Mouse (Mus musculus) intestine, postnatal 0 days (tissue): Measurements from ENCODE around the gene Ankrd11. TPM values are rescaled to one million over a fixed set of nuclear protein-coding genes. Genes with fewer than 3 reads are reported as not detected.

Source experiments
- ATAC-seq: fragments of 200-750 bp; cut with Nextera tagmentation; 2 replicates; pipeline ENCODE4 v1.8.0; 2017; ENCODE audit warnings: mild to moderate bottlenecking, moderate TSS enrichment, moderate library complexity
- H3K27ac ChIP-seq: fragments of 300-500 bp; sonication (generic); 2 replicates; pipeline ENCODE4 v1.5.1; 2014; ENCODE audit warnings: mild to moderate bottlenecking, low read depth, low read length, moderate library complexity
- H3K27me3 ChIP-seq: fragments of 300-500 bp; sonication (generic); replicated peaks from 2 replicates; pipeline ENCODE4 v1.6.1; 2014; ENCODE audit warnings: low read length, mixed read lengths; ENCODE audit not compliant: control insufficient read depth, insufficient read depth
- H3K36me3 ChIP-seq: fragments of 300-500 bp; sonication (generic); 2 replicates; pipeline ENCODE4 v1.6.1; 2014; ENCODE audit warnings: mild to moderate bottlenecking, moderate library complexity; ENCODE audit not compliant: control insufficient read depth, insufficient read depth
- H3K4me1 ChIP-seq: fragments of 300-500 bp; sonication (generic); replicated peaks from 2 replicates; pipeline ENCODE4 v1.6.1; 2014; ENCODE audit warnings: antibody characterized with exemption, low read length, mixed read lengths; ENCODE audit not compliant: control insufficient read depth, insufficient read depth
- H3K4me2 ChIP-seq: fragments of 300-500 bp; sonication (generic); replicated peaks from 2 replicates; pipeline ENCODE4 v1.6.1; 2014; ENCODE audit warnings: low read depth, mild to moderate bottlenecking, moderate library complexity
- H3K4me3 ChIP-seq: fragments of 300-500 bp; sonication (generic); 2 replicates; pipeline ENCODE4 v1.5.1; 2014; ENCODE audit warnings: low read depth, low read length
- H3K9ac ChIP-seq: fragments of 300-500 bp; sonication (generic); 2 replicates; pipeline ENCODE4 v1.6.1; 2014; ENCODE audit warnings: mild to moderate bottlenecking, low read depth, low read length
- H3K9me3 ChIP-seq: fragments of 300-500 bp; sonication (generic); 2 replicates; pipeline ENCODE4 v1.6.1; 2016; ENCODE audit warnings: mixed run types; ENCODE audit not compliant: control insufficient read depth
- CTCF ChIP-seq: sonication (generic); IDR thresholded peaks from 2 replicates; pipeline ENCODE4 v1.5.1; 2016; ENCODE audit warnings: low read depth, mild to moderate bottlenecking, control low read depth, antibody characterized with exemption, moderate library complexity
- WGBS: fragments of 180-500 bp; shearing (Covaris S2); extraction: QIAGEN DNeasy Blood & Tissue Kit; methylation state at CpG from one replicate; pipeline ENCODE4 v1.1.7; 2014; 5-methylcytosine and 5-hydroxymethylcytosine counted together
- polyA plus RNA-seq: library from polyadenylated mRNA; unstranded; fragments of >200 nt; fragmentation: Nextera tagmentation; extraction: Ambion mirVana; gene quantifications from 2 replicates; pipeline ENCODE4 v1.2.1, GENCODE M21; 2015

The Ankrd11 gene
- polyA plus RNA-seq, 1 experiment from 2014 or later: 41.2 TPM

DNA sequence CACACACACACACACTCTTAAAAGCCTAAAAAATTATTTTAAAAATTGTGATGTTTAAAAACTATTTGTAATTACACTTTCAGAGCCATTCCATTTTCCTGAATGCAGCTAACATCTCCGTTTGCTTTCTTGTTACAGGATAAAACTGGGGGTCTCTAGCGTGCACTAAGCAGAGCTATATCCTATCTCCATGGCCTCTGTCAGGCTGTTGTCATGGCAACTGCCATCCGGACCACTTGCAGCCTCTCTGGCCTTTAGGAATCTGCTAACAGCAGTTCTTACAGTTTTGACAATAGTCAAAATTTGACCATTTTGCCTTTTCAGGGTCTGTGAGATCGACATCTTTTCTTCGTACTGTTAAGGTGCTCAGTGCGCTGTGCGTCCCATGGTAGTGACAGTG is 121.2 kb downstream of the Ankrd11 start:
- Histone ChIP-seq H3K4me2 (no peak overlapping the region), H3K9ac (no peak overlapping the region), H3K9me3 (no peaks in the 10 kb centered on the region), H3K4me3 (no peak overlapping the region), H3K27me3 (no peaks in the 10 kb centered on the region), H3K27ac (no peak overlapping the region), H3K4me1 (peaks cover 12% of the 10 kb centered on the region; the same call in 1 of the 2 replicates), H3K36me3 (no peaks in the 10 kb centered on the region; the same call in 1 of the 2 replicates)
- no peak for ATAC-seq
- WGBS: 81% methylated on average over 7 of the region's 7 CpGs
- TF ChIP-seq CTCF: no peak

DNA sequence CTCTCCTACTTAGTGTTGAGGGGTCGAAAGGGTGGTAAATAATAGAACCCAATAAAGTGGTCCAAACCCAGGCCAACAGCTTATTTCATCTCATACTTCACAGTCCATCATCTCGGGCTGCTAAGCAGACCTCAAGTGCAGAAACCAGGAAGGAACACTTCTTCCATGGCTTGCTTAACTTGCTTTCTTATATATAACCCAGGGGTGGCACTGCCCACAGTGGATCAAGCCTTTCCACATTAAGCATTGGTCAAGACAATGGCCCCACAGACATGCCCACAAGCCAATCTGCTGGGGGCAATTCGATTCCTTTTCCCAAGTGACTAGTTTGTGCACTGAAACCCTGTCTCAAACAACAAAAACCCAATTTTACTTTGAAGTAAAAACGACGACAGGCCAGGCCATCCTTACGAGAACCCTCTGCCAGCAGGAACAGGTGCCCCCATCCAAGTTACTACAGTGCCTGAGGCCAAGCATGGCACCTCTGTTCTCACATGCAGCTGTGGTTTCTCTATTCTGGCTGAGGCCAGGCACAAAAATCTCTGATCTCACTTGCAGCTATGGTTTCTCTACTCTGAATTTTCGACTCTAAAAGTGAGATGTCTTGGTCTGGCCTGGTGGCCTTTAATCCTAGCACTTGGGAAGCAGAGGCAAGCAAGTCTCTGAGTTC is 123.5 kb downstream of the Ankrd11 start:
- H3K4me3 ChIP-seq: no peak overlapping the region
- no peaks in the 10 kb centered on the region for H3K27me3 ChIP-seq
- H3K4me2 ChIP-seq: no peak overlapping the region
- no peak overlapping the region for H3K27ac ChIP-seq
- H3K4me1 ChIP-seq: peaks cover 12% of the 10 kb centered on the region; the same call in 1 of the 2 replicates
- no peak for TF ChIP-seq CTCF
- 73% methylated on average over 7 of the region's 7 CpGs for WGBS
- H3K9ac ChIP-seq: no peak overlapping the region
- H3K9me3 ChIP-seq: no peaks in the 10 kb centered on the region
- H3K36me3 ChIP-seq: peaks cover 10% of the 10 kb centered on the region; the same call in 1 of the 2 replicates
- no peak for ATAC-seq

GRCm38 (mm10) chr8:122917531-122918392 is 124.3 kb downstream of the Ankrd11 start:
- TF ChIP-seq CTCF: no peak
- Histone ChIP-seq H3K4me1 (peaks cover 12% of the 10 kb centered on the region; the same call in 1 of the 2 replicates), H3K9ac (no peak overlapping the region), H3K36me3 (peaks cover 10% of the 10 kb centered on the region; the same call in 1 of the 2 replicates), H3K9me3 (no peaks in the 10 kb centered on the region), H3K27me3 (no peaks in the 10 kb centered on the region), H3K4me3 (no peak overlapping the region), H3K27ac (no peak overlapping the region), H3K4me2 (no peak overlapping the region)
- no peak for ATAC-seq
- 32% methylated on average over 11 of the region's 11 CpGs for WGBS

GRCm38 (mm10) chr8:122916766-122917165 is 125.3 kb downstream of the Ankrd11 start:
- H3K27me3 ChIP-seq: no peaks in the 10 kb centered on the region
- no peak overlapping the region for H3K4me3 ChIP-seq
- no peak for TF ChIP-seq CTCF
- H3K4me1 ChIP-seq: peaks cover 12% of the 10 kb centered on the region; the same call in 1 of the 2 replicates
- H3K27ac ChIP-seq: no peak overlapping the region
- H3K36me3 ChIP-seq: peaks cover 10% of the 10 kb centered on the region; the same call in 1 of the 2 replicates
- no peak overlapping the region for H3K4me2 ChIP-seq
- ATAC-seq: no peak
- 38% methylated on average over 3 of the region's 3 CpGs for WGBS
- H3K9me3 ChIP-seq: no peaks in the 10 kb centered on the region
- no peak overlapping the region for H3K9ac ChIP-seq

GRCm38 (mm10) chr8:122912871-122913270 is 129.2 kb downstream of the Ankrd11 start:
- Histone ChIP-seq H3K27me3 (no peaks in the 10 kb centered on the region), H3K36me3 (peaks cover 24% of the 10 kb centered on the region; the same call in 1 of the 2 replicates), H3K4me2 (no peak overlapping the region), H3K9me3 (no peaks in the 10 kb centered on the region), H3K4me1 (peaks cover 4% of the 10 kb centered on the region; the same call in 1 of the 2 replicates), H3K27ac (no peak overlapping the region), H3K9ac (no peak overlapping the region), H3K4me3 (no peak overlapping the region)
- 87% methylated on average over 4 of the region's 4 CpGs for WGBS
- no peak for TF ChIP-seq CTCF
- ATAC-seq: no peak

GRCm38 (mm10) chr8:122912150-122912549 is 129.9 kb downstream of the Ankrd11 start:
- H3K4me3 ChIP-seq: no peak overlapping the region
- peaks cover 1% of the 10 kb centered on the region; the same call in 1 of the 2 replicates for H3K4me1 ChIP-seq
- no peak for TF ChIP-seq CTCF
- H3K9ac ChIP-seq: no peak overlapping the region; the same call in 1 of the 2 replicates
- WGBS: 59% methylated on average over 3 of the region's 3 CpGs
- no peaks in the 10 kb centered on the region for H3K27me3 ChIP-seq
- no peaks in the 10 kb centered on the region for H3K9me3 ChIP-seq
- no peak for ATAC-seq
- H3K36me3 ChIP-seq: peaks cover 32% of the 10 kb centered on the region
- no peak overlapping the region for H3K4me2 ChIP-seq
- no peak overlapping the region for H3K27ac ChIP-seq
